Mouse (Mus musculus) CD8-positive naive resting alpha-beta T cell, adult 2 months (primary cell): Measurements from ENCODE around the gene Bcl2l1.

Experiments used
- DNase-seq, 2 experiments: peaks; one replicate each; pipeline ENCODE4 v3.0.0; 2022; ENCODE audit warnings: low read depth in 2 of 2, low spot score in 2 of 2

Bcl2l1 gene

GRCm38 (mm10) chr2:152775357-152775756 lies 56.2 kb downstream of the Bcl2l1 start:
- DNase-seq, result peak; percentile 48 to 67

- DNase-seq, result no peak
Measured at GRCm38 (mm10) chr2:152772231-152772630, 59.3 kb downstream of the Bcl2l1 start.

- DNase-seq, result no peak
Measured at GRCm38 (mm10) chr2:152771571-152771970, 60.0 kb downstream of the Bcl2l1 start.

GRCm38 (mm10) chr2:152769677-152770076 lies 61.9 kb downstream of the Bcl2l1 start:
- DNase-seq, result no peak

- DNase-seq, result peak; percentile 41 to 54
Measured at GRCm38 (mm10) chr2:152767618-152768271, 63.8 kb downstream of the Bcl2l1 start.

- peak; percentile 82 to 90 for DNase-seq
Measured at GRCm38 (mm10) chr2:152766387-152767123, 65.0 kb downstream of the Bcl2l1 start.

- no peak for DNase-seq
Measured at GRCm38 (mm10) chr2:152765045-152765674, 66.4 kb downstream of the Bcl2l1 start.

- no peak for DNase-seq
Measured at GRCm38 (mm10) chr2:152764172-152765044, 67.1 kb downstream of the Bcl2l1 start.

GRCm38 (mm10) chr2:152763310-152763709 lies 68.2 kb downstream of the Bcl2l1 start:
- no peak for DNase-seq

GRCm38 (mm10) chr2:152758351-152758750 lies 73.2 kb downstream of the Bcl2l1 start:
- DNase-seq, result no peak

- DNase-seq, result no peak
Measured at GRCm38 (mm10) chr2:152757478-152757877, 74.0 kb downstream of the Bcl2l1 start.

GRCm38 (mm10) chr2:152756474-152757393 lies 74.8 kb downstream of the Bcl2l1 start:
- DNase-seq, result no peak

GRCm38 (mm10) chr2:152753944-152754711 lies 77.4 kb downstream of the Bcl2l1 start, which contains the start of gene Cox4i2:
Gene Cox4i2 (plus strand): TSS chr2:152754173.
- no peak for DNase-seq

- peak in 1 of 2 experiments; percentile 40 for DNase-seq
Measured at GRCm38 (mm10) chr2:152742435-152742834, 89.1 kb downstream of the Bcl2l1 start.

- DNase-seq, result no peak
Measured at GRCm38 (mm10) chr2:152741153-152742041, 90.1 kb downstream of the Bcl2l1 start.

GRCm38 (mm10) chr2:152740490-152740889 lies 91.0 kb downstream of the Bcl2l1 start:
- DNase-seq, result no peak

- DNase-seq, result no peak
Measured at GRCm38 (mm10) chr2:152739842-152740260, 91.7 kb downstream of the Bcl2l1 start.
